Comparison of ENCODE assay signal across 17 mouse cellular contexts in the genomic region with DNA sequence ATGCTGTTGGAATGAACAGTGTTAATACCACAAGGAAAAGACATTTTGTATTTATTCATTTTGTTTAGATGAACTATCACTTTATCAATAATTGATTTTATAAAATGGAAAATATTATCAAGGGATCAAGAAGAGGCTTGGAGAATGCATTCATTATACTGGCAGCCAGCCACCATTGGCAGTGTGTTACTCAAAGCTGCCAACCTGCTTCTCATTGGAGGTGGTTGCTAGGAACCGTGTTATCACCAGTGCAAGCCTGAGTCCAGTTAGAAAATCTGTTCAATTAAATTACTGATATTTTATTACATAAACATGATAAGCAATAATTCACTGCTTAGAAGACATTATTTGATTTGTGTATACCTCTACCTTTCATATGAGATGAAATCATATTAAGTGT.
DNase-seq lines count a peak whose midpoint lies in the region; ATAC-seq and TF ChIP-seq lines count a peak whose summit lies in the region.
"Had no signal": no experiment of that assay in that cellular context is flagged by ENCODE, and none has a peak within 500 bp of the region (broad histone marks: within the 10 kb centered on the region; RNA-seq: fewer than 3 reads in every experiment).

No protein-coding gene starts in this region.

- H3K4me2 ChIP-seq in forebrain, embryonic 14.5 days (ENCODE audit: low read length): no peak overlapping the region
- H3K4me2 ChIP-seq: embryonic facial prominence, embryonic 13.5 days; hindbrain, embryonic 15.5 days; liver, embryonic 15.5 days; midbrain, embryonic 12.5 days; neural tube, embryonic 12.5 days had no signal

- no peaks in the 10 kb centered on the region for H3K9me3 ChIP-seq in forebrain, embryonic 14.5 days (replicated peaks; ENCODE audit: control insufficient read depth, low read length)
- no peaks in the 10 kb centered on the region for H3K9me3 ChIP-seq in forebrain, embryonic 10.5 days
- H3K9me3 ChIP-seq: embryonic facial prominence, embryonic 13.5 days; hindbrain, embryonic 15.5 days; liver, embryonic 15.5 days; midbrain, embryonic 12.5 days; neural tube, embryonic 12.5 days had no signal

- no peak overlapping the region for H3K9ac ChIP-seq in forebrain, embryonic 14.5 days (ENCODE audit: low read length)
- H3K9ac ChIP-seq: embryonic facial prominence, embryonic 13.5 days; hindbrain, embryonic 15.5 days; liver, embryonic 15.5 days; midbrain, embryonic 12.5 days; neural tube, embryonic 12.5 days had no signal

- no peak for TF ChIP-seq CTCF in brain, embryonic 14.5 days (IDR thresholded peaks at IDR 0.05; ENCODE audit: borderline replicate concordance, extremely low read depth, insufficient read depth, insufficient read length)

- DNase-seq in forebrain, embryonic 14.5 days (ENCODE audit: low spot score): peak; percentile 50
- DNase-seq in forebrain, embryonic 10.5 days (ENCODE audit: extremely low spot score, low spot score): no peak
- DNase-seq in brain, embryonic 14.5 days (ENCODE audit: low read depth): peak; percentile 63
- peak; percentile 74 for DNase-seq in cerebellum, adult 9-11 months
- peak; percentile 52 to 66 for DNase-seq in layer of hippocampus, adult 8-10 months (ENCODE audit: low spot score in 2 of 2)
- DNase-seq in spleen, adult 18-20 months: no peak
- DNase-seq in heart, postnatal 4 days: no peak
- no peak for DNase-seq in kidney, postnatal 4 days
- DNase-seq: adrenal gland, adult 2 months; kidney, adult 8-10 months; lung, postnatal 36 days; thymus, postnatal 25 days had no signal

- no peak overlapping the region for H3K4me3 ChIP-seq in forebrain, embryonic 14.5 days (ENCODE audit: low read depth, low read length)
- no peak overlapping the region for H3K4me3 ChIP-seq in forebrain, embryonic 10.5 days
- H3K4me3 ChIP-seq: embryonic facial prominence, embryonic 13.5 days; hindbrain, embryonic 15.5 days; liver, embryonic 15.5 days; midbrain, embryonic 12.5 days; neural tube, embryonic 12.5 days had no signal

- WGBS in forebrain, embryonic 14.5 days: 68% methylated on average over 1 of the region's 1 CpGs
- 84% methylated on average over 1 of the region's 1 CpGs for WGBS in forebrain, embryonic 10.5 days

- no peaks in the 10 kb centered on the region for H3K36me3 ChIP-seq in forebrain, embryonic 14.5 days (ENCODE audit: control insufficient read depth, insufficient read depth, low read length)
- H3K36me3 ChIP-seq in forebrain, embryonic 10.5 days (replicated peaks): no peaks in the 10 kb centered on the region
- H3K36me3 ChIP-seq: embryonic facial prominence, embryonic 13.5 days; hindbrain, embryonic 15.5 days; liver, embryonic 15.5 days; midbrain, embryonic 12.5 days; neural tube, embryonic 12.5 days had no signal

- no peak for TF ChIP-seq POLR2A in brain, embryonic 14.5 days (IDR thresholded peaks at IDR 0.05; ENCODE audit: borderline replicate concordance, extremely low read depth, insufficient read depth, insufficient read length, poor library complexity, severe bottlenecking)

- no peaks in the 10 kb centered on the region for H3K27me3 ChIP-seq in forebrain, embryonic 14.5 days (replicated peaks; ENCODE audit: control insufficient read depth, insufficient read depth, low read length)
- H3K27me3 ChIP-seq in forebrain, embryonic 10.5 days (ENCODE audit: poor library complexity, severe bottlenecking): no peaks in the 10 kb centered on the region
- H3K27me3 ChIP-seq: embryonic facial prominence, embryonic 13.5 days; hindbrain, embryonic 15.5 days; liver, embryonic 15.5 days; midbrain, embryonic 12.5 days; neural tube, embryonic 12.5 days had no signal

- H3K4me1 ChIP-seq in forebrain, embryonic 14.5 days (ENCODE audit: control insufficient read depth, insufficient read depth, low read length): no peaks in the 10 kb centered on the region
- H3K4me1 ChIP-seq in forebrain, embryonic 10.5 days: no peaks in the 10 kb centered on the region
- H3K4me1 ChIP-seq: embryonic facial prominence, embryonic 13.5 days; hindbrain, embryonic 15.5 days; liver, embryonic 15.5 days; midbrain, embryonic 12.5 days; neural tube, embryonic 12.5 days had no signal

- H3K27ac ChIP-seq in forebrain, embryonic 14.5 days (ENCODE audit: low read depth, low read length): no peak overlapping the region
- H3K27ac ChIP-seq in forebrain, embryonic 10.5 days: no peak overlapping the region
- H3K27ac ChIP-seq: embryonic facial prominence, embryonic 13.5 days; hindbrain, embryonic 15.5 days; liver, embryonic 15.5 days; midbrain, embryonic 12.5 days; neural tube, embryonic 12.5 days had no signal

- no peak for ATAC-seq in forebrain, embryonic 14.5 days

Comparison
In these comparisons a context has a peak if more than half of its experiments do, and no peak if none do; other contexts are left out.
1. DNase-seq: peak in forebrain, embryonic 14.5 days (single experiment), brain, embryonic 14.5 days (single experiment), cerebellum, adult 9-11 months (single experiment) and layer of hippocampus, adult 8-10 months (2 of 2); none in forebrain, embryonic 10.5 days (single experiment), spleen, adult 18-20 months (0 of 2), heart, postnatal 4 days (single experiment) and kidney, postnatal 4 days (0 of 2).